Mouse (Mus musculus) NIH3T3 (cell line): Measurements from ENCODE around the gene Topbp1.

Experiments used
- DNase-seq: peaks from one replicate; pipeline ENCODE4 v3.0.0-alpha.2; 2012; ENCODE audit warnings: low read depth

Gene Topbp1

DNA sequence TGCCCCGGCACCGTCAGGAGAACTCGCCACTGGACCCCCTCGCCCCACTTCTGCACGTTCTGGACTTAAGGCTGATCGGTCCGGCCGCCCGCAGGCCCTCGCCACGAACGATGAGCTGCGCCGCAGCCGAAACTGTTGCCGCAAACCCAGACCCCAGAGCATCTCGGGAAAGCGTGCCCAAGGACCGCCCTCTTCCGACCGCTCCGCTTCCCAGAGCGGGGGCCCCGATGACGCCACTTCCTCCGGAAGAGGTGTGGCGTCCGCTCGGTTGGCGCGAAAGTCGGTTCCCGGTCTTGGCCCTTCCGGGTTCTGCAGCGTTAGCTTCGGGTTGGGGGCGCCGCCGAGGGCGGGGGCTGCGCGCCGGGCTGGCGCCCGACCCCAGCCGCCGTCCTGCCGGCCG lies at the start of gene Topbp1, which contains the start of gene 1300017J02Rik:
TSS of gene Topbp1 (plus strand) at position 289 of the 400 bp plus-strand sequence.
TSS of gene 1300017J02Rik (minus strand) at position 156 of the 400 bp plus-strand sequence.
- DNase-seq, result peak; percentile 95

DNA sequence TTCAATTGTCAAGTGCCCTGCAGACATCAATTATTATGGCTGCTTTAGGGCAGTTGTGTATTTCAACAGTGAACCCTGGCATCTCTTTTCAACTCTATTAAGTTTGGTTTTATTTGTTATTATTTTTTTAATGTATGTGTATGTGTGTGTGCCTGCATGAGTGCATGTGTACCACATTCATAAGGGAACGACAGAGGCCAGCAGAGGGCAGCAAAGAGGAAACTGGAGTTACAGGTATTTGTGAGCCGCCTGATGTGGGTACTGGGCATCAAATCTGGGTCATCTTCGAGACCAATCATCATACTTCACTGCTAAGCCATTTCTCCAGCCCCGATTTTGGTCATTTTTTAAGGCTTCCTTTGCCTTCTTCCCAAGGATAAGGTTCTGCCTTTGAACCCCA lies 39.2 kb upstream of the Topbp1 start:
- DNase-seq, result no peak

DNA sequence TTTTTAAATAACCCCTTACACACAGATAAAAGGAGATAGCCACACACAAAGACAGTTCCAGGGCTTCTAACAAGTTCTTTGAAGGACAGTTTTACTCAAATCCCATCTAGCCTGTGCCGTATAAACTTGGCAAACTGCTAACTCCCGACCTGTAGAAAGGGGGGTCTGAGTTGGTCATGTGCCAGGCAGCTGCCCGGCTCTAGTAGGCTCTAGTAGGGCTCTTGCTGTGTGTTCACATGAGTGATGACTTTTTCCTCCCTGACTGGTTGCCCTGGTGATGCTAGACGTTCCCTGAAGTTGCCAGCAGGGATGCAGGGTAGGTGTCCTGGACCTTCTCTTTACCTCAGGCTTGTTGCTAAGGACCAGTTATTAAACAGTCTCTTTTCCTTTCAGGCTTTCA lies 33.9 kb upstream of the Topbp1 start:
- DNase-seq, result no peak

DNA sequence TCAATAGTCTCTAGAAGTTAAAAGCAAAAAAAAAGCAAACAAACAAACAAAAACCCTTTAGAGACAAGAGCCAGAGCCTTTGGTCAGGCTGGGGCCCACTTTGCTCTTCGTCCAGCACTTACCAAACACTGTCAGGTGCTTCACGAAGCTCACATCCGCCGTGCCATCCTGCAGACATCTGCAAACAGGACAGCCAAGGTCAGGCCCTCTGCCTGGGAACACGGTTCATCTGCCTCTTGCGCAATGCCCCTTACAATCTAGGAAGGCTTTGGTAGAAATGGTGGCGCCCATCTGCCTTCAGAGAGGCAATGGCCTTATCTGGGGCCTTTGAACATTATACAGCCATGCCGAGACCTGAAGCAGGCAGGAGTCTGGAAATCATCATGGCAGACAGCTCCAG lies 30.2 kb upstream of the Topbp1 start:
- no peak for DNase-seq

DNA sequence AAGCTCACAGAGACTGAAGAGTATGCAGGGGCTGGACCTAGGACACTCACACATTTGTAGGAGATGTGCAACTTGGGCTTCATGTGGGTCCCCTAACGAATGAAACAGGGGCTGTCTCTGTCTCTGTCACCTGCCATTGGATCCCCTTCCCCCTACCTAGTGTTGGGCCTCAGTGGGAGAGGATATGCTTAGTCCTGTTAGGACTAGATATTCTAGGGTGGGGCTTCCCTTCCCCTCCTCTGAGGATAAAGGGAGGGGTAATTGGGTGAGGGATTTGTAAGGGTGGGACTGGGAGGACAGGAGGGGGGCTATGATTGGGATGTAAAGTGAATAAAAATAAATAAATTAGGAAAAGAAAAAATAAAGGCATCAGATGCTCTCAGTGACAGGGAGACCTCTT lies 29.3 kb upstream of the Topbp1 start:
- DNase-seq, result no peak

DNA sequence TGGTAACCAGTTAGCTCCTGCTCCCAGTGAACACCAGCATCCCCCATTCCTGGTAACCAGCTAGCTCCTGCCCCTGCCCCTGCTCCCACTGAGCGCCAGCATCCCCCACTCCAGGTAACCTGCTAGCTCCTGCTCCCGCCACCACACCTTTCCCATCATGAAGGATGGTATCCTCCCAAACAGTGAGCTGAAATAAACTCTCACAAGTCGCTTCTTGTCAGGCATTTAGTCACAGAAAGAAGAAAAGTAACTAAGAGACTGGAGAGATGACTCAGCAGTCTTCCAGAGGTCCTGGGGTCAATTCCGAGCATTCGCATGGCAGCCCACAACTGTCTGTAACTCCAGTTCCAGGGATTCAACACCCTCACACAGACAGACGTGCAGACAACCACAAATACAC lies 28.1 kb upstream of the Topbp1 start:
- no peak for DNase-seq

DNA sequence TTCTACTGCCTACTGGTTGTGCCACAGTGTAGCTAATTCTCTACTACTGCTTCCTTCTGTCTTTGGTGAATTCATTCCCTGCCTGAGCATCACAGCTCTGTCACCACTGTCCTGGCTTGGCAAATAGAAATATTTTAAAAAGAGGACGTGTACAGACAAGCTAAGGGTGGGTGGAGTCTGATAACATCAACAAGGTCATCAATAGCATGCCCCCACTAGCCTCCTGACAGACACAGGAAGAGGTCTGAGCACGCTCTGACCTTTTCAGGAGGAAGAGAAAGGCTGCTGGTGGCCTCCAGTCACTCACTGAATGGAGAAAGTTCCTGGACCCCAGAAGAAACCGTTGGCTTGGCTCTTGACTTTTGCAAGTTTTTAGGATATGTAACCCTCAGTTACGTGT lies 18.6 kb upstream of the Topbp1 start:
- DNase-seq, result no peak

DNA sequence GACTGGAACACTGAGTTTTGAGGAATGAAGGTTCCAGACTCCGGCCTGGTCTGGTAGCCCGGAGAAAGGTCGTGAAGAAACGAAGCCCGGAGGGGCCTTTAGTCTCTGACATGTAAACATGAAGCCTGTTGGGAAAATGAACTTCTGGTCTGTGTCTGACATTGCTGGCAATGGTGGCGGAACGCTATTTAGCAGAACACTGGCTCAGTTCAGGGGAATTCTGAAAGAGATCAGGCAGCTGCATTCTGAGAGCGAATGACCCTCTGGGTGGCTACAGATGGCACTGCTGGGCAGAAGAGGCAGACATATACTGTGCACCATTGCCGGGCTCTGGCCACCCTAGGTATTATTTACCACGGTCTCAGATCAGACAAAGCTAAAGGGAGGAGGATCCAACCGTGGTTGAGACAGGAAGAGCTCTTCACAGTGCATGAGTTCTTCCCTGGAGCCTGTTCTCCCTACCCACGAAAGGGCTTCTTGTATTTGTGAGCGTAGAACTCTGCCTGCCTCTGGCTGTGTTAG lies 18.1 kb upstream of the Topbp1 start:
- DNase-seq, result no peak

DNA sequence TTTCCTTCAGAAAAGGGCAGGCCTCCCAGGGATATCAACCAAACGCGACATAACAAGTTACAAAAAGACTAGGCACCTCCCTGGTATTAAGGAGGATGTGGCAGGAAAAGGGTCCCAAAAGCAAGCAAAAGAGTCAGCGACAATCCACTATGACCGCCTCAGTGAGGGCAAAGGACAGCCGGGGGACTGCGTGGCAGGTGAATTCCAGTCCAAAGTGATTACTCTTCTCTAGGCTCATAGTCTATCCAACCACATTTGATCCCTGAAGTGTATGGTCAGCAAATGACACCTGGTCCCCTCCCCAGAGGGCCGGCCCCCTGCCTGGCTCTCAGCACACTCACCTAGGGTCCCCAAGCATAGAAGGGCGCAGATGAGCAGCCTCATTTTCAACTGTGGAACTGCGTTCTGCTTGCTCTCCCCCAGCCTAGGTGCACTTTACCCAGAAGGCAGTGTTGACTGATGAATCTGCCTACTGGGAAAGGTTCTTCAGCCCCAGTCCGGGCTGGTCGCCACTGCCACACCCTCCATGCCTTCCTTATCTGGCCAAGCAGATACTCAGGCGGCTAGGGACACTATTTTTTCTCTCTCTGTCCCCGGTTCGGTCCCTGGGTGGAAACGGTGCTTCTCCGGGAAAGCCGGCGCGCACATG lies 17.1 kb upstream of the Topbp1 start:
- no peak for DNase-seq

DNA sequence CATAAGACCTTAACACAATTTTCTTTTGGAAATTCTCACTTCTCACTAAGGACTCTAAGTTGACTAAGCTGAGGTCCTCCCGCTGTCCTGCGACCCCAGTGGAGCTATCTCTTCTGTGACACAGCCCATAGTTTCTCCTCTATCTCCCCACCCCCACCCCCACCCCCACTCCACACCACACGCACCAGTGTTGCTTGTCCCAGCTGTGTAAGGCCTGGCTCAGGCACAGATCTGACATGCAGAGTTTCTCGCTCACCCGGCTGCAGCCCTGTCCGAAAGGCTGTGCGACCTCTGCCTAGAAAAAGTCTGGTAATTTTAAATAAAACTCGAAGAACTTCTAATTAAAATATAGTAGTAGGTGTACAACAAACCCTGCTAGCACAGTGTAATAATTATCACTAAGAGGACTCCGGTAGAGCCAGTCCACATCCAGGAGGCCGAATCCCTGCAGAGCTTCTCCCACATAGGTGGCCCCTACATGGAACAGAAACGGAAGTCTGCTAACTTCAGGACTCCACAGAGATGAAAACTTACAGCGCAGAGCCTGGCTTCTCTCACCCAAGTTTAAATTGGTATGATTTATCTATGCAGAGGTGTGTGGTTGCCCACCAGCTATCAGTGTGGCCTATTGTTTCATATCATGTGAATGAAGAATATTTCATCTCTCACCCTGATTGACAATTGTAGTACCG lies 16.4 kb upstream of the Topbp1 start:
- DNase-seq, result no peak

DNA sequence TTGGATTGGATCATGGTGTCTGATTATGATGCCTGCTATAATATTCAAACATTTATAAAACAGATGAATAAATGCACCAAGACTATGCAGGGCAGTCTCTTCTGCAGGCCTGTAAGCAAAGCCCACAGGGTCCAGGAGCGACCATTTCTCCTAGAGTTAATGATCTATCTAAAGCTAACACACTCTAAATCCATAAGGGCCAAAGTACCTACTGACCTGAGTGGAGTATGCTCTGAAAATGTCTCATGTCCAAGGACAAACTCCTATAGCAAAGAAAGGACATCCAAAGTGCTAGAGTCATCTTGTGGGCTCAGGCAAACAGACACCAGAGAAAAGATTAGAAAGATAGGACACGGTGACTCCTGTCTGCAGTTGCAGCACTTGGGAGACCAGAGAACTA lies 10.5 kb upstream of the Topbp1 start:
- DNase-seq, result no peak

DNA sequence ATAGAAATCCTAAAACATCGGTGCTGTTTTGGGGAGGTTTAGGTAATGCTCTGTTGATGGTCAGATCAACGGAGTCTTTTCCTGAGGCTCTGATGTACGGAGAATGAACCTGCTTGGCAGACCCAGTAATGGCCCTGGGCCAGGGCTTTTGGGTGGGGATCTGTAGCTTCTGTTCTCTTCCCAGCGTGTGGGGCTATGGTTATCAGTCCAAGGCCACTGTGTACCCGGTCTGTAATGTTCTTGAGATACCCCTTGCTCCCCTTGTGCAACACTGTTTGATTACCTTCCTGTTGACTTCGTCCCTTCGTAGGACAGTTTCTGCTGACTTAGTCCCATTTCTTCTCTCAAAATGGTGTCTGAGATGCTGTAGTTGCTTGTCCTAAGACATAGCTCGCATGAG lies 3.9 kb upstream of the Topbp1 start:
- no peak for DNase-seq

DNA sequence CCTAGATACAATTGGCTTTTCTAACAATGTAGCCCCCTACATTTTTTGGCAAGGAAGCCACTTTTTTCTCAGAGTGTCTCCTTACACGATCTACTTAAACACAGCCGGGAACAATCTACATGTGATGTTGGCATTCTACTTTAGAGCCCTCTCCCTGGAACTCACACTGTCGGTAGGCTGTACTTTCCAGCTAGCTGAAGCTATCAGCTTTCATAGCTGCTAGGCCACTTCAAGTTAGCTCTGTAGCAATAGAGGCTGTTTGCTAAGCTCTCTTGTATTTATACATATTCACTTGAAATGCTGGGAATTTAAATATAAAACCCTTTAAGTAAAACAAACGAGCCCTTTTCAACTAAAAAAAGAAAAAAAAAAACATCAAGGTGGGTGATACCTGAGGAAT lies 2.8 kb upstream of the Topbp1 start:
- DNase-seq, result no peak

DNA sequence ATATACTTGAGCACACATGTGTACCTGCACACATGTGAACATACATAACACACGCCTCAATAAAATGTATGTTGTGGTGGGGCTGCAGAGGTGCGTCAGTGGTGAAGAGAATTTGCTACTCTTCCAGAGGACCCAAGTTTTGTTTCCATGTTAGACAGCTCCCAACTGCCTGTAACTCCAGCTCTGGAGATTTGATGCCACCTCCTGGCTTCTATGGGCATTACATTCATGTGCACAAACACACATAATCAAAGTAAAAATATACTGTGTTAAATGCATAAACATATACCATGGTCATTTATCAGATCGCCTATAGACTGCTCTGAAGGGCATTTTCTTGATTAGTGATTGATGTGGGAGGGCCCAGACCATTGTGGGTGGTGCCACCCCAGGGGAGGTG lies 2.3 kb upstream of the Topbp1 start:
- DNase-seq, result peak; percentile 76

DNA sequence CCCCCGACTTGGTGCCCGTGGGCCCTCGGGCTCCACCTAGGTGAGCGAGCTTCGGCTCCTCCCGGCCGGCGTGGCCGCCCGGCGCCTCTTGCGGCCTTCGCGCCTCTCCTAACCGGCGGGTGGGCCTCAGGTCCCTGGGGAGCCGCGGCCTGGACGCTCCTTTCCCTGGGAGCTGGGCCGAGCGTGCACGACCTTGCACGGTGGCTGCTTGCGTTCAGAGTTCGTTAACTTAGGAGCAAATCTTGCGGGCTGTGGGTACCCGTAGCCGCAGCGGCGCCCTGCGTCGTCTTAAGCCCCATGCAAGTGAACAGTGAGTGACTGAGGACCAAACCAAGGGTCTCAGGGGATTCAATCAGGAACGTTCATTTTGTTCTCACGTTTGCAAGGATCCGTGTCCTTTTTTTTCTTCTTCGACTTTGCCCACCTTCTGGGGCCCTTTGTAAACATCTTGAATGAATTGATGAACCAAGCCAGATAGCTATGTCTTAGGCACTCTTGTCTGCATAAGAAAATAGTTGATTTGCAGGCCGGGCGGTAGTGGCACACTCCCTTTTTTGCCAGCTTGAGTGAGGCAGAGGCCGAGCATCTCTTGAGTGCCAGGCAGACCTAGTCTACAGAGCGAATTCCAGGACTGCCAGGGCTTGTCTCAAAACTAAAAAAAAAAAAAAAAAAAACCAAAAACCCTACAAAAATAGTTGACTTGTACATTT lies 472 bp downstream of the Topbp1 start:
- DNase-seq, result peak; percentile 3

DNA sequence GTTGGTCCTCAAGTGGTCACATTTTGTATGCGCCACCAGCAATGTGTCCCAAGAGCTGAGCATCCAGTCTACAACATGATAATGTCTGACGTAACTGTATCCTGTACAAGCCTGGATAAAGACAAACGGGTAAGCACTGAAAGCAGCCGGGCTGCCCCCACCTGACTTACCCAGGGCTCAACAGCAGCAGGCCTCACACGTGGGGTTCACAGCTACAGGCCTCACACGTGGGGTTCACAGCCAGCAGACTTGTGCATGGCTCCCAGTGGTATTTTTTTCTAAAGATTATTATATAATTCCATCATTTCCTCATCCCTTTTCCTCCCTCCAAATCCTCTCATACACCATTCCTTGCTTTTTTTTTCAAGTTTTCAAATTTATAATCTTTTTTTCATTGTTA lies 4.8 kb downstream of the Topbp1 start:
- DNase-seq, result no peak

DNA sequence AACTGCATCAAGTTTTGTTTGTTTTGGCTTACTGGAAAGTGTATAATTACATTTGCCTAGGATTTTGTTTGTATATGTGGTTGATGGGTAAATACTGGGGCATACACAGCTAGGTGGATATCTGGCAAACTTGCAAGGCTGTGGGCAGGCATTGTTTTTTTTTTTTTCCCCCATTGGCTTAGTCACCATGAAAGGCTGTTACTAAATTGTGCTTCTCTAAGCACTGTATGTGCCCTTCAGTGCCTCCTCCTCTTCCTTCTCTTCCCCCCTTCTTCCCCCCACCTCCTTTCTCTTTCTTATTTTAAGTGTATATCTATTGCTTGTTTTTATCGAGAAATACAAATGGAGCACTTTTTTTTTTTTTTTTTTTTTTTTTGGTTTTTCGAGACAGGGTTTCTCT lies 19.7 kb downstream of the Topbp1 start:
- DNase-seq, result no peak

DNA sequence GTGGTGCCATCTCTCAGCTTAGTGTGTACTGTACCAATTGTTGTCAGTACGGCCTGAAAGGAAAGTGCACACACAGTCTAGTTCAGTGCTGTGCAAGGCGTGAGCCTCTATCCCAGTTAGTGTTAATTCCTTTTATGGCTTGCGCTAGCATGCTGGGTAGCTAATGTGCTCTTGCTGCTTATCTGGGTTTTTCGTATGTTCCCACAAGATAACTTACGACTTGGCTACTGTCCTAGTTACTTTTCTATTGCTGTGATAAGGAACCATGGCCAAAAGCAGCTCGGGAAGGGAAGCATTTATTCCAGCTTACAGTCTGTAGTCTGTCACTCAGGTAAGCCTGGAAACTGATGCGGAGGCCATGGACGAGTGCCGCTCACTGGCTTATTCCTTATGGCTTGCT lies 21.4 kb downstream of the Topbp1 start:
- no peak for DNase-seq

DNA sequence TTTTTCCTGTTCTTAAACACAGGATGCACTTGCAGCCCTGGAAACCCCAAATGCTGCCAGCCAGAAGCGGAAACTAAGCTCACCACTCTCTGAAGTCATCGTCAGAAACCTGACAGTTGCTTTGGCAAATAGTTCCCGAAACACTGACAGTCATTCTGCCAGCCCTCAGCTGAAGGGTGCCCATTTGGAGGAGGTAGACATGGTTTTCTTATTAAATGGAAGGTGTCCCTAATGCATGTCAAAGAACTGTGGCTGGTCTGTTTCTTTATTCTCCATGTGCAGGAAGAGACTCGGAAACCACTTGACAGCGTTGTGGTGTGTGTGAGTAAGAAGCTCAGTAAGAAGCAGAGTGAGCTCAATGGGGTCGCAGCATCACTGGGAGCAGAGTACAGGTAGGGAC lies 27.6 kb downstream of the Topbp1 start:
- no peak for DNase-seq

DNA sequence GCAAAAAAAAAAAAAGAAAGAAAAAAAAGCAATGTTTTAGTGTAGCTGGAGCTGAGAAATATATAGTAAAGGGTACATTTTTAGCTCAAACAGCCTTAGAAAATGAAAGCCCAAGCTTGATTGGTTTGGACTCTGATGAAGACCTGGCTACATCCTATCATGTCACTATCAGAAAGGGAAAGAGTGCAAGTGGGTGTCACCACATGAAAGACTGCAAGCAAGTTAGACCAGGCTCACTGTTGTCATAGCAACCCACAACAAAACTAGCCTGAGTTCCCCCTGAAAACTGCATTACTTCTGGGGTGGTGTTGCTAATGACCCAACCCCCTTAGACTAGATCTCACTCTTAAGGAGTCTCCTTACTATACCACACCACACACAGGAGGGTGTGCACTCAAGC lies 31.9 kb downstream of the Topbp1 start:
- no peak for DNase-seq

DNA sequence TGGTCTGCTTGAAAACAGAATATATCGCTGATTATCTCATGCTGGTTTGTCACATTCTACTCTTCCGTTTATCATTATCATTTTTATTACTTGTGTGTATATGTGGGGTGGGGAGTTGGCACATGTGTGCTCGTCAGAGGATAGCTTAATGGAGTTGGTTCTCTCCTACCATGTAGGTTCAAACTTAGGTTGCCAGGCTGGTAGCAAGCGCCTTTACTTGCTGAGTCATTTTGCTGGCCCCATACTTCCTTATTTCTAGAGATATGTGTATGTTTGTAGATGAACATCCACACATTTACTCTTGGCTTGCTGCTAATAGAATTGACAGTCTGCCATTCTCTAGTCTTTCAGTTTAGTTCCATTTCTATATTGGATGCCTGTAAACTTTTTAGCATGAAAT lies 42.0 kb downstream of the Topbp1 start:
- no peak for DNase-seq

DNA sequence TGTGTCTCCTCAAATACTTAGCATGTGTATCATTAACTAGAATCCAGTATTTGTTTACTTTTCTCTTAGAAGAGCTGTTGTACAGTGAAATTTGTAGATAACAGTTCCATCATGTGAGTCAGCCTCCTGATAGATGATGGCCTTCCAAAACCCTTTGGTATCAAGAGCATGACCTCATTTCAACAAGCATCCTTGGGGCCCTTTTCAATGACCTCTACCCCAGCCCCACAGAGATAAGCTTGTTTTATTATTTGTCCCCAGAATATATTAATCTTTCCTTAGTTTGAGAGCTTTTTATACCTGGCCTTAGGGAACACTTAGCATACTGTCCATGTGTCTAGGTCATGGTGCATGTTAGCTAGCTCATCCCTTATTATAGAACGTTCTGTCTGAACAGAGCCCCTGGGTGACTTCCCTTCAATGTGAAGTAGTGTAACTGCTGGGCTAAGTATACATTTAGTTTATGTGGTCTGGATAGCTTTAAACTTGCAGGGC lies 43.0 kb downstream of the Topbp1 start:
- DNase-seq, result no peak

DNA sequence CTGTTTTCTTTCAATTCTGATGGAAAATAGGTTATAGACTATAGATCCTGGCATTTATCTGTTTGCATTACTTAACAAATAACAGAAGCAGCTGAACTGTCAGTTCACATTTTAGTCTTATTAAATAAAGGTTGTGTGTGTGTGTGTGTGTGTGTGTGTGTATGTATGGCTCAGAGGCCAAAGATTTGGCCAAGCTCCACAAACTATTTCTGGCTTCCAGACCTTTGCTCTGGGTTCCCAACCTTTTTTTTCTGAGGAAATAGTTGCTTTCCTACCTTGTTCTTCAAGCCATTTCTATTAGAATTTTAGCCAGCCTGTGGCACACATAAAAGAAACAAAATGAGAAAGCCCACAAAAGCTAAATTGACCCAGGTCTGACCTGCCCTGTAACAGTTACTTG lies 43.8 kb downstream of the Topbp1 start:
- no peak for DNase-seq
